Comparison of ENCODE assay signal across 13 mouse cellular contexts in the genomic region with DNA sequence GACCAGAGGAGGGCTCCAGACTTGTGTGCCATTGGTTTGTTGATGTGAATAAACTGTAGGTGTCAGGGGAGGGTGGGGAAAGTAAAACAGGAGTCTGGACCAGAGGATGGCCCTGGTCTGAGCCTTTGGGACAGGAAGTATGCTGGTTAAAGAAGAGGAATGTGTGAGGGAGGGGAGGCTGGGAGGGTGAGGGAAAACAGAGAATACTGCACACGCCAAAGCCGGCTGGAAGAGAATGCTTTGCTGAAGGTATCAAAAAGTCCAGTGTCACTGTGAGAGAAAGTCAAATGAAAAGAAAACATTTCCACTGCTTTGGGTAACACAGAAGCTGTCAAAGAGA.
DNase-seq lines count a peak whose midpoint lies in the region; ATAC-seq and TF ChIP-seq lines count a peak whose summit lies in the region.
"Had no signal": no experiment of that assay in that cellular context is flagged by ENCODE, and none has a peak within 500 bp of the region (broad histone marks: within the 10 kb centered on the region; RNA-seq: fewer than 3 reads in every experiment).

No protein-coding gene starts in this region.

- H3K9me3 ChIP-seq in intestine, embryonic 16.5 days (ENCODE audit: control insufficient read depth, low read length), result no peaks in the 10 kb centered on the region

- H3K4me1 ChIP-seq in intestine, embryonic 16.5 days (ENCODE audit: control insufficient read depth, insufficient read depth, low read length), result no peaks in the 10 kb centered on the region

- peak; percentile 12 for DNase-seq in kidney, postnatal 10 days
- DNase-seq in kidney, postnatal 25 days, result no peak
- peak; percentile 3 for DNase-seq in Patski (ENCODE audit: low read depth, low spot score)
- DNase-seq in T-cell, adult 2 months (ENCODE audit: low spot score), result no peak
- DNase-seq in gastrocnemius, adult 18-20 months (ENCODE audit: low spot score), result no peak
- DNase-seq: cerebellum, adult 9-10 months; heart, postnatal 10 days; kidney, adult 9 months; liver, postnatal 0 days; thymus, postnatal 4 days had no signal

- no peaks in the 10 kb centered on the region for H3K79me2 ChIP-seq in C2C12 (ENCODE audit: control insufficient read depth, insufficient read depth)

- peak; percentile 67 for ATAC-seq in Patski
- ATAC-seq in intestine, embryonic 16.5 days, result peak; percentile 56
- ATAC-seq: liver, postnatal 0 days had no signal

- H3K27me3 ChIP-seq in C2C12 (ENCODE audit: control insufficient read depth, insufficient read depth, insufficient read length) (no peaks in the 10 kb centered on the region), Patski (no peaks in the 10 kb centered on the region)
- H3K27me3 ChIP-seq in intestine, embryonic 16.5 days (replicated peaks; ENCODE audit: control insufficient read depth, insufficient read depth, low read length), result no peaks in the 10 kb centered on the region

- no peak overlapping the region for H3K27ac ChIP-seq in intestine, embryonic 16.5 days (ENCODE audit: low read length)
- H3K27ac ChIP-seq: left cerebral cortex, adult 2 months had no signal

- no peaks in the 10 kb centered on the region for H3K79me3 ChIP-seq in C2C12 (ENCODE audit: low read depth)

- no peak overlapping the region for H3K4me2 ChIP-seq in intestine, embryonic 16.5 days (ENCODE audit: low read depth, low read length)

- TF ChIP-seq CTCF in C2C12 (IDR thresholded peaks at IDR 0.05; ENCODE audit: control insufficient read depth, insufficient read depth, insufficient read length) (no peak), Patski (IDR thresholded peaks at IDR 0.05) (no peak)

- no peak overlapping the region for H3K4me3 ChIP-seq in C2C12 (ENCODE audit: insufficient read depth, poor library complexity, severe bottlenecking)
- H3K4me3 ChIP-seq in intestine, embryonic 16.5 days (ENCODE audit: low read length), result no peak overlapping the region
- H3K4me3 ChIP-seq: left cerebral cortex, adult 2 months had no signal

- POLR2A ChIA-PET in Patski (lab: Charles Lee), result no interaction called here

- WGBS in intestine, embryonic 16.5 days, result 35% methylated on average over 2 of the region's 2 CpGs

- CTCF ChIA-PET in Patski (lab: Charles Lee), result no interaction called here

- no peaks in the 10 kb centered on the region for H3K36me3 ChIP-seq in C2C12 (ENCODE audit: control insufficient read depth, insufficient read depth)
- H3K36me3 ChIP-seq in intestine, embryonic 16.5 days (ENCODE audit: control insufficient read depth, insufficient read depth, low read length), result no peaks in the 10 kb centered on the region

- H3ac ChIP-seq in C2C12 (ENCODE audit: control insufficient read depth, insufficient read length, low read depth), result no peak overlapping the region

- in situ Hi-C loops in Patski (cut with MboI; ENCODE audit: low pct_unique_long_range_greater_than_20kb), result no loop called here

- no peak overlapping the region for H3K9ac ChIP-seq in intestine, embryonic 16.5 days (ENCODE audit: low read depth, low read length)
- H3K9ac ChIP-seq: liver, postnatal 0 days had no signal

TF ChIP-seq in C2C12, 6 proteins besides CTCF, POLR2A, EP300 and RAD21:
- TF ChIP-seq FOSL1 (IDR thresholded peaks at IDR 0.05; ENCODE audit: insufficient read depth, low read length, poor library complexity, severe bottlenecking), result no peak
- peak; percentile 2 for TF ChIP-seq MAX (IDR thresholded peaks at IDR 0.05)
TF ChIP-seq in C2C12: peak in this region for 1.

Comparison
In these comparisons a context has a peak if more than half of its experiments do, and no peak if none do; other contexts are left out.
1. DNase-seq: peak in kidney, postnatal 10 days (single experiment) and Patski (single experiment); none in kidney, postnatal 25 days (0 of 2), T-cell, adult 2 months (single experiment) and gastrocnemius, adult 18-20 months (single experiment).